Mouse (Mus musculus) kidney, embryonic 14.5 days (tissue): ENCODE results near the gene H2al1e. TPM values are rescaled to one million over a fixed set of nuclear protein-coding genes. Genes with fewer than 3 reads are reported as not detected.

Source experiments
- ATAC-seq: fragments of 200-750 bp; cut with Nextera tagmentation; 2 replicates; pipeline ENCODE4 v1.8.0; 2017; ENCODE audit warnings: moderate number of reproducible peaks, mild to moderate bottlenecking, moderate TSS enrichment, moderate library complexity; ENCODE audit not compliant: low FRiP score, low TSS enrichment
- H3K27ac ChIP-seq: fragments of 300-500 bp; sonication (generic); 2 replicates; pipeline ENCODE4 v1.5.1; 2014; ENCODE audit warnings: low read depth, mild to moderate bottlenecking, low read length, moderate library complexity, mixed read lengths
- H3K27me3 ChIP-seq: fragments of 300-500 bp; sonication (generic); 2 replicates; pipeline ENCODE4 v1.6.1; 2014; ENCODE audit warnings: mild to moderate bottlenecking, low read length; ENCODE audit not compliant: control insufficient read depth, insufficient read depth
- H3K36me3 ChIP-seq: fragments of 300-500 bp; sonication (generic); 2 replicates; pipeline ENCODE4 v1.6.1; 2014; ENCODE audit warnings: low read length, mixed read lengths; ENCODE audit not compliant: control insufficient read depth, insufficient read depth
- H3K4me1 ChIP-seq: fragments of 300-500 bp; sonication (generic); 2 replicates; pipeline ENCODE4 v1.6.1; 2014; ENCODE audit warnings: low read length, mixed read lengths; ENCODE audit not compliant: control insufficient read depth, insufficient read depth
- H3K4me2 ChIP-seq: fragments of 300-500 bp; sonication (generic); replicated peaks from 2 replicates; pipeline ENCODE4 v1.6.1; 2014; ENCODE audit warnings: low read depth, mild to moderate bottlenecking, low read length
- H3K4me3 ChIP-seq: fragments of 300-500 bp; sonication (generic); 2 replicates; pipeline ENCODE4 v1.5.1; 2014; ENCODE audit warnings: mild to moderate bottlenecking, low read length
- H3K9ac ChIP-seq: fragments of 300-500 bp; sonication (generic); 2 replicates; pipeline ENCODE4 v1.6.1; 2014; ENCODE audit warnings: low read depth, mild to moderate bottlenecking, low read length, moderate library complexity
- H3K9me3 ChIP-seq: fragments of 300-500 bp; sonication (generic); 2 replicates; pipeline ENCODE4 v1.6.1; 2016; ENCODE audit warnings: low read length; ENCODE audit not compliant: control insufficient read depth
- WGBS: fragments of 180-500 bp; shearing (Covaris S2); extraction: QIAGEN DNeasy Blood & Tissue Kit; methylation state at CpG from one replicate; pipeline ENCODE4 v1.1.7; 2014; 5-methylcytosine and 5-hydroxymethylcytosine counted together
- polyA plus RNA-seq: library from polyadenylated mRNA; unstranded; fragments of >200 nt; fragmentation: Nextera tagmentation; extraction: Ambion mirVana; gene quantifications from 2 replicates; pipeline ENCODE4 v1.2.1, GENCODE M21; 2014

Gene H2al1e
- polyA plus RNA-seq, 1 experiment from 2014 or later: not detected

- Histone ChIP-seq H3K4me1 (no peaks in the 10 kb centered on the region), H3K4me2 (no peak overlapping the region), H3K9me3 (no peaks in the 10 kb centered on the region), H3K36me3 (no peaks in the 10 kb centered on the region), H3K27me3 (no peaks in the 10 kb centered on the region), H3K27ac (no peak overlapping the region), H3K4me3 (no peak overlapping the region), H3K9ac (no peak overlapping the region)
- no peak for ATAC-seq
- WGBS: 73% methylated on average over 9 of the region's 9 CpGs
Observed at GRCm38 (mm10) chrX:11345762-11346161, 34.0 kb downstream of the H2al1e start.

DNA sequence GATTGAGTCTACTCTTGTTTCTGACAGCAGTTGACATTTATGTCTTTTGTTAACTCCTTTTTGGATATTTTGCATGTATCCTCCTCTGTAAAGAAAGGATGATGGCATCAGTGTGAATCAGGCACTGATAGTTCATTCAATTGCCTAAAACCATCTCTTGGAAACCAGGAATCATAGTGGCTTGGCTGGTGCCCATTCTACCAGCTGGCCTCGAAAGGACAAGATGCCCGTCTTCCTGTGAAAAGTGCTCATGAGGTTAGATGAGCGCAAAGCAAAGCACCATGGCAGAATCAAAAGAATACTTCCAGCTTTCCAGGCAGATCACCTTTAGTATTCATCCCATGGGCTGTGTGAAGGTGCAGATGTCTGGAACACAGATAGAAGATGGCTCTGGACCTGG is 35.0 kb downstream of the H2al1e start:
- 93% methylated on average over 3 of the region's 3 CpGs for WGBS
- Histone ChIP-seq H3K27ac (no peak overlapping the region), H3K4me3 (no peak overlapping the region), H3K9me3 (no peaks in the 10 kb centered on the region), H3K4me2 (no peak overlapping the region), H3K4me1 (no peaks in the 10 kb centered on the region), H3K36me3 (no peaks in the 10 kb centered on the region), H3K27me3 (no peaks in the 10 kb centered on the region), H3K9ac (no peak overlapping the region)
- ATAC-seq: no peak

GRCm38 (mm10) chrX:11360823-11361222 is 49.1 kb downstream of the H2al1e start:
- Histone ChIP-seq H3K9me3 (no peaks in the 10 kb centered on the region), H3K4me3 (no peak overlapping the region), H3K27me3 (peaks cover 3% of the 10 kb centered on the region; the same call in 1 of the 2 replicates), H3K27ac (no peak overlapping the region), H3K9ac (no peak overlapping the region), H3K4me1 (no peaks in the 10 kb centered on the region), H3K36me3 (no peaks in the 10 kb centered on the region), H3K4me2 (no peak overlapping the region)
- ATAC-seq: no peak
- WGBS: 84% methylated on average over 6 of the region's 6 CpGs

DNA sequence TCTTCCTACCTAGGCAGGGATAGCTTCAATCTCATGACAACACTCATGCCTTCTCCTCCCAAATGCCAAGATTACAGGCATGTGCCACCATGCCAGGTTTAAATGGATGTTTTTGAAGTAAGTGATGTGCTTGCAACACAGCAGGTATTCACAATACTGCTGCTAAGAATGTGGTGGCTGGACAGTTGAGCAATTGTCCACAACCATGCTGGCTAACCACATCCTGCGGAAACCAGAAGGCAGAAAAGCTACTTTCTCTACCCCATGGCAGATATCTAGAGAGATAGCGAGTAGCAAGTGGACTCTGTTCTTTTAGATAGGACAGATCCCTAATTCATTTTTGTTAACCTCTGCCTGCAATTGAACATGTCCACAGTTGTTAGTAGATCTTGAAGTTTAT is 49.5 kb downstream of the H2al1e start:
- H3K9ac ChIP-seq: no peak overlapping the region
- 84% methylated on average over 2 of the region's 2 CpGs for WGBS
- no peak overlapping the region for H3K27ac ChIP-seq
- ATAC-seq: no peak
- H3K27me3 ChIP-seq: peaks cover 3% of the 10 kb centered on the region; the same call in 1 of the 2 replicates
- H3K36me3 ChIP-seq: no peaks in the 10 kb centered on the region
- no peaks in the 10 kb centered on the region for H3K4me1 ChIP-seq
- no peaks in the 10 kb centered on the region for H3K9me3 ChIP-seq
- H3K4me2 ChIP-seq: no peak overlapping the region
- no peak overlapping the region for H3K4me3 ChIP-seq

Other genes with a start within 250 kb of the H2al1e start
- gene H2al1a, start 12.7 kb upstream of the H2al1e start, polyA plus RNA-seq: not detected in 2 replicates
- not detected in 2 replicates for gene H2al1b, start 9.5 kb upstream of the H2al1e start, polyA plus RNA-seq
- gene H2al1c, start 6.3 kb upstream of the H2al1e start, polyA plus RNA-seq: not detected in 2 replicates
- gene H2al1d, start 3.1 kb upstream of the H2al1e start, polyA plus RNA-seq: not detected in 2 replicates
- gene H2al1f, start 3.2 kb downstream of the H2al1e start, polyA plus RNA-seq: not detected in 2 replicates
- not detected in 2 replicates for gene H2al1g, start 6.3 kb downstream of the H2al1e start, polyA plus RNA-seq
- not detected in 2 replicates for gene H2al1h, start 9.6 kb downstream of the H2al1e start, polyA plus RNA-seq
- gene H2al1i, start 12.7 kb downstream of the H2al1e start, polyA plus RNA-seq: not detected in 2 replicates
- gene H2al1j, start 15.9 kb downstream of the H2al1e start, polyA plus RNA-seq: not detected in 2 replicates